Comparison of ENCODE assay signal across 10 mouse cellular contexts in genomic region chr3:101369301-101369881, GRCm38 (mm10). TPM values are rescaled to one million over a fixed set of nuclear protein-coding genes. Genes with fewer than 3 reads are reported as not detected.
DNase-seq lines count a peak whose midpoint lies in the region; ATAC-seq and TF ChIP-seq lines count a peak whose summit lies in the region.
"Had no signal": no experiment of that assay in that cellular context is flagged by ENCODE, and none has a peak within 500 bp of the region (broad histone marks: within the 10 kb centered on the region; RNA-seq: fewer than 3 reads in every experiment).

No protein-coding gene starts in this region.

- no peak overlapping the region for H3K4me2 ChIP-seq in hindbrain, embryonic 13.5 days
- H3K4me2 ChIP-seq in kidney, embryonic 14.5 days (replicated peaks; ENCODE audit: low read depth, low read length) = peak overlapping the region; percentile 19; the same call in 1 of the 2 replicates

- peaks cover 29% of the 10 kb centered on the region for H3K4me1 ChIP-seq in hindbrain, embryonic 13.5 days (replicated peaks)
- H3K4me1 ChIP-seq in hindbrain, embryonic 10.5 days (replicated peaks) = peaks cover 39% of the 10 kb centered on the region
- peaks cover 12% of the 10 kb centered on the region; the same call in 1 of the 2 replicates for H3K4me1 ChIP-seq in kidney, embryonic 14.5 days (ENCODE audit: control insufficient read depth, insufficient read depth, low read length)

- WGBS in hindbrain, embryonic 13.5 days = 45% methylated on average over 10 of the region's 10 CpGs
- WGBS in hindbrain, embryonic 10.5 days = 57% methylated on average over 10 of the region's 10 CpGs
- WGBS in kidney, embryonic 14.5 days = 34% methylated on average over 10 of the region's 10 CpGs

- 0 out of 2 replicates have a peak, but pooled peaks cover 3% of the 10 kb centered on the region for H3K27me3 ChIP-seq in hindbrain, embryonic 13.5 days
- 0 out of 2 replicates have a peak, but pooled peaks cover 12% of the 10 kb centered on the region for H3K27me3 ChIP-seq in hindbrain, embryonic 10.5 days (ENCODE audit: insufficient read depth, poor library complexity, severe bottlenecking)
- H3K27me3 ChIP-seq in kidney, embryonic 14.5 days (ENCODE audit: control insufficient read depth, insufficient read depth, low read length) = no peaks in the 10 kb centered on the region

- H3K9me3 ChIP-seq in hindbrain, embryonic 13.5 days = no peaks in the 10 kb centered on the region
- no peaks in the 10 kb centered on the region for H3K9me3 ChIP-seq in hindbrain, embryonic 10.5 days
- no peaks in the 10 kb centered on the region for H3K9me3 ChIP-seq in kidney, embryonic 14.5 days (ENCODE audit: control insufficient read depth, low read length)
- H3K9me3 ChIP-seq: midbrain, embryonic 10.5 days had no signal

- TF ChIP-seq CTCF in layer of hippocampus, adult 2 months (conservative IDR thresholded peaks at IDR 0.05) = no peak

- ATAC-seq in hindbrain, embryonic 13.5 days (ENCODE audit: low FRiP score) = no peak; the same call in 1 of the 2 replicates
- peak; percentile 67 for ATAC-seq in kidney, embryonic 14.5 days (ENCODE audit: low FRiP score, low TSS enrichment)

- H3K27ac ChIP-seq in hindbrain, embryonic 13.5 days = 0 out of 2 replicates have a peak overlapping the region, but pooled peaks have one; percentile 23
- H3K27ac ChIP-seq in hindbrain, embryonic 10.5 days = no peak overlapping the region
- H3K27ac ChIP-seq in kidney, embryonic 14.5 days (ENCODE audit: low read depth, low read length) = no peak overlapping the region
- H3K27ac ChIP-seq in layer of hippocampus, adult 2 months = no peak overlapping the region
- H3K27ac ChIP-seq: heart, adult 2 months; midbrain, embryonic 10.5 days had no signal

- H3K4me3 ChIP-seq in hindbrain, embryonic 13.5 days = no peak overlapping the region
- no peak overlapping the region for H3K4me3 ChIP-seq in hindbrain, embryonic 10.5 days
- H3K4me3 ChIP-seq in kidney, embryonic 14.5 days (ENCODE audit: low read length) = no peak overlapping the region
- no peak overlapping the region for H3K4me3 ChIP-seq in layer of hippocampus, adult 2 months
- H3K4me3 ChIP-seq: heart, adult 2 months; midbrain, embryonic 10.5 days had no signal

- H3K36me3 ChIP-seq in hindbrain, embryonic 13.5 days = no peaks in the 10 kb centered on the region
- H3K36me3 ChIP-seq in hindbrain, embryonic 10.5 days = no peaks in the 10 kb centered on the region
- no peaks in the 10 kb centered on the region for H3K36me3 ChIP-seq in kidney, embryonic 14.5 days (ENCODE audit: control insufficient read depth, insufficient read depth, low read length)
- H3K36me3 ChIP-seq: midbrain, embryonic 10.5 days had no signal

- H3K9ac ChIP-seq in hindbrain, embryonic 13.5 days = no peak overlapping the region
- no peak overlapping the region for H3K9ac ChIP-seq in kidney, embryonic 14.5 days (ENCODE audit: low read depth, low read length)

- DNase-seq in hindbrain, embryonic 10.5 days (ENCODE audit: low spot score) = no peak
- peak; percentile 74 for DNase-seq in brain, adult 2 months (ENCODE audit: low read depth, low spot score)
- DNase-seq in cerebellum, adult 9-11 months = peak; percentile 67
- DNase-seq in B cell, adult 2 months = no peak
- no peak for DNase-seq in layer of hippocampus, adult 2 months (ENCODE audit: low spot score in 2 of 2)
- DNase-seq: right cerebral cortex, postnatal 14 days had no signal

RNA-seq across cellular contexts. Expression of gene Igsf3, which starts 7.5 kb away (rescaled TPM):
- polyA plus RNA-seq in hindbrain, embryonic 13.5 days (2015; fragmentation: Nextera tagmentation; extraction: Ambion mirVana) = 81.4 and 87.9 TPM in 2 replicates
- polyA plus RNA-seq in hindbrain, embryonic 10.5 days (2016; fragmentation: Nextera tagmentation; extraction: Ambion mirVana) = 29.9 and 37.4 TPM in 2 replicates
- 15.1 and 16.9 TPM in 2 replicates for polyA plus RNA-seq in kidney, embryonic 14.5 days (2014; fragmentation: Nextera tagmentation; extraction: Ambion mirVana)
- 10 to 100 TPM; 19.4 to 20.6 TPM for total RNA-seq in layer of hippocampus, adult 2 months (2021)

Comparison
In these comparisons a context has a peak if more than half of its experiments do, and no peak if none do; other contexts are left out.
1. DNase-seq: peak in brain, adult 2 months (single experiment) and cerebellum, adult 9-11 months (single experiment); none in hindbrain, embryonic 10.5 days (single experiment), B cell, adult 2 months (0 of 2) and layer of hippocampus, adult 2 months (0 of 2).